18 mouse cellular contexts compared by ENCODE assay signal in genomic region chr6:146825487-146825773, GRCm38 (mm10). TPM values are rescaled to one million over a fixed set of nuclear protein-coding genes. Genes with fewer than 3 reads are reported as not detected.
DNase-seq lines count a peak whose midpoint lies in the region; ATAC-seq and TF ChIP-seq lines count a peak whose summit lies in the region.
"Had no signal": no experiment of that assay in that cellular context is flagged by ENCODE, and none has a peak within 500 bp of the region (broad histone marks: within the 10 kb centered on the region; RNA-seq: fewer than 3 reads in every experiment).

No protein-coding gene starts in this region.

- H3K4me2 ChIP-seq in forebrain, embryonic 11.5 days (ENCODE audit: low read depth, low read length, severe bottlenecking): no peak overlapping the region
- H3K4me2 ChIP-seq in liver, embryonic 11.5 days: no peak overlapping the region
- H3K4me2 ChIP-seq in forebrain, embryonic 14.5 days (ENCODE audit: low read length): no peak overlapping the region
- H3K4me2 ChIP-seq: embryonic facial prominence, embryonic 15.5 days had no signal

- ATAC-seq in forebrain, embryonic 11.5 days (replicated peaks; ENCODE audit: low FRiP score): peak; percentile 31; the same call in 1 of the 2 replicates
- peak; percentile 20; the same call in 1 of the 2 replicates for ATAC-seq in liver, embryonic 11.5 days (replicated peaks; ENCODE audit: low FRiP score)
- 0 out of 2 replicates have a peak, but pooled peaks have one; percentile 5 for ATAC-seq in forebrain, embryonic 14.5 days

- H3K9ac ChIP-seq in forebrain, embryonic 11.5 days (ENCODE audit: low read length): no peak overlapping the region
- no peak overlapping the region for H3K9ac ChIP-seq in liver, embryonic 11.5 days (ENCODE audit: low read depth, low read length)
- H3K9ac ChIP-seq in forebrain, embryonic 14.5 days (ENCODE audit: low read length): no peak overlapping the region
- H3K9ac ChIP-seq: embryonic facial prominence, embryonic 15.5 days had no signal

- no peaks in the 10 kb centered on the region for H3K4me1 ChIP-seq in forebrain, embryonic 11.5 days (replicated peaks; ENCODE audit: control insufficient read depth, insufficient read depth, low read length)
- no peaks in the 10 kb centered on the region for H3K4me1 ChIP-seq in forebrain, embryonic 10.5 days
- H3K4me1 ChIP-seq in liver, embryonic 11.5 days (replicated peaks; ENCODE audit: control insufficient read depth, insufficient read depth, low read length): no peaks in the 10 kb centered on the region
- H3K4me1 ChIP-seq in forebrain, embryonic 14.5 days (ENCODE audit: control insufficient read depth, insufficient read depth, low read length): no peaks in the 10 kb centered on the region
- H3K4me1 ChIP-seq: embryonic facial prominence, embryonic 15.5 days had no signal

- no peaks in the 10 kb centered on the region for H3K9me3 ChIP-seq in forebrain, embryonic 11.5 days (ENCODE audit: control insufficient read depth, low read length)
- no peaks in the 10 kb centered on the region for H3K9me3 ChIP-seq in forebrain, embryonic 10.5 days
- H3K9me3 ChIP-seq in liver, embryonic 11.5 days (ENCODE audit: control insufficient read depth, low read length): no peaks in the 10 kb centered on the region
- no peaks in the 10 kb centered on the region for H3K9me3 ChIP-seq in forebrain, embryonic 14.5 days (replicated peaks; ENCODE audit: control insufficient read depth, low read length)
- H3K9me3 ChIP-seq: embryonic facial prominence, embryonic 15.5 days had no signal

- H3K36me3 ChIP-seq in forebrain, embryonic 11.5 days (ENCODE audit: control insufficient read depth, insufficient read depth, low read length): no peaks in the 10 kb centered on the region
- H3K36me3 ChIP-seq in forebrain, embryonic 10.5 days (replicated peaks): no peaks in the 10 kb centered on the region
- H3K36me3 ChIP-seq in liver, embryonic 11.5 days (ENCODE audit: control insufficient read depth, insufficient read depth, low read length): no peaks in the 10 kb centered on the region
- H3K36me3 ChIP-seq in forebrain, embryonic 14.5 days (ENCODE audit: control insufficient read depth, insufficient read depth, low read length): no peaks in the 10 kb centered on the region

- no peak for DNase-seq in forebrain, embryonic 11.5 days (ENCODE audit: low spot score)
- DNase-seq in forebrain, embryonic 10.5 days (ENCODE audit: extremely low spot score, low spot score): no peak
- DNase-seq in liver, embryonic 11.5 days (ENCODE audit: low spot score): no peak
- no peak for DNase-seq in liver
- no peak for DNase-seq in forebrain, embryonic 14.5 days (ENCODE audit: low spot score)
- peak; percentile 2 for DNase-seq in naive thymus-derived CD4-positive, alpha-beta T cell, adult 2 months (ENCODE audit: low read depth)
- no peak for DNase-seq in left cerebral cortex, adult 2 months (ENCODE audit: extremely low spot score in 1 of 2, low spot score in 2 of 2)

- 70% methylated on average over 1 of the region's 1 CpGs for WGBS in forebrain, embryonic 11.5 days
- 69% methylated on average over 1 of the region's 1 CpGs for WGBS in forebrain, embryonic 10.5 days
- 74% methylated on average over 1 of the region's 1 CpGs for WGBS in liver, embryonic 11.5 days
- 81% methylated on average over 1 of the region's 1 CpGs for WGBS in forebrain, embryonic 14.5 days

- no peak overlapping the region for H3K4me3 ChIP-seq in forebrain, embryonic 11.5 days (ENCODE audit: low read depth, low read length)
- no peak overlapping the region for H3K4me3 ChIP-seq in forebrain, embryonic 10.5 days
- H3K4me3 ChIP-seq in liver, embryonic 11.5 days (ENCODE audit: low read depth, low read length): no peak overlapping the region
- H3K4me3 ChIP-seq in forebrain, embryonic 14.5 days (ENCODE audit: low read depth, low read length): no peak overlapping the region
- no peak overlapping the region for H3K4me3 ChIP-seq in left cerebral cortex, adult 2 months
- H3K4me3 ChIP-seq: embryonic facial prominence, embryonic 15.5 days had no signal

- no peaks in the 10 kb centered on the region for H3K27me3 ChIP-seq in forebrain, embryonic 11.5 days (ENCODE audit: control insufficient read depth, insufficient read depth, low read length)
- no peaks in the 10 kb centered on the region for H3K27me3 ChIP-seq in forebrain, embryonic 10.5 days (ENCODE audit: poor library complexity, severe bottlenecking)
- no peaks in the 10 kb centered on the region for H3K27me3 ChIP-seq in liver, embryonic 11.5 days (replicated peaks; ENCODE audit: control insufficient read depth, insufficient read depth, low read length)
- H3K27me3 ChIP-seq in forebrain, embryonic 14.5 days (replicated peaks; ENCODE audit: control insufficient read depth, insufficient read depth, low read length): no peaks in the 10 kb centered on the region
- H3K27me3 ChIP-seq: embryonic facial prominence, embryonic 15.5 days; Patski had no signal

- TF ChIP-seq CTCF in left cerebral cortex, adult 2 months (IDR thresholded peaks at IDR 0.05): no peak

- intact Hi-C loops in left cerebral cortex, adult 2 months (cut with DNase I): loop anchor here (2.0 to 10.0 kb wide), 4 partner anchors 139 to 1129 kb away; no protein-coding TSS in a partner anchor

- no peak overlapping the region for H3K27ac ChIP-seq in forebrain, embryonic 11.5 days (ENCODE audit: low read depth, low read length)
- no peak overlapping the region for H3K27ac ChIP-seq in forebrain, embryonic 10.5 days
- H3K27ac ChIP-seq in liver, embryonic 11.5 days (ENCODE audit: low read depth, low read length): no peak overlapping the region
- no peak overlapping the region for H3K27ac ChIP-seq in forebrain, embryonic 14.5 days (ENCODE audit: low read depth, low read length)
- no peak overlapping the region for H3K27ac ChIP-seq in left cerebral cortex, adult 2 months
- H3K27ac ChIP-seq: embryonic facial prominence, embryonic 15.5 days had no signal

RNA-seq across cellular contexts. Expression of gene Smco2, which starts 24.5 kb away (rescaled TPM):
- not detected in 2 replicates for polyA plus RNA-seq in forebrain, embryonic 11.5 days (2014; fragmentation: Nextera tagmentation; extraction: Ambion mirVana)
- not detected in 2 replicates for polyA plus RNA-seq in forebrain, embryonic 10.5 days (2016; fragmentation: Nextera tagmentation; extraction: Ambion mirVana)
- not detected in 2 replicates for polyA plus RNA-seq in liver, embryonic 11.5 days (2014; fragmentation: Nextera tagmentation; extraction: Ambion mirVana)
- polyA plus RNA-seq in forebrain, embryonic 14.5 days (2014; fragmentation: Nextera tagmentation; extraction: Ambion mirVana): not detected in 2 replicates
- total RNA-seq in left cerebral cortex, adult 2 months (2021): not detected
- total RNA-seq: adrenal gland, postnatal 14 days; ES-E14; gastrocnemius, adult 18-20 months; gastrocnemius, postnatal 4 days; left cerebral cortex, adult 18-20 months; left cerebral cortex, postnatal 4 days; liver, adult 2 months had no signal
- polyA plus RNA-seq: CD4-positive, CD25-positive, alpha-beta regulatory T cell, adult 4 months; embryonic facial prominence, embryonic 15.5 days; Patski; small intestine, adult 2 months had no signal

RNA-seq across cellular contexts. Expression of gene Arntl2, which starts 29.6 kb away (rescaled TPM):
- polyA plus RNA-seq in forebrain, embryonic 11.5 days (2014; fragmentation: Nextera tagmentation; extraction: Ambion mirVana): 0.86 and 1.3 TPM in 2 replicates
- 1.4 and 2.2 TPM in 2 replicates for polyA plus RNA-seq in forebrain, embryonic 10.5 days (2016; fragmentation: Nextera tagmentation; extraction: Ambion mirVana)
- polyA plus RNA-seq in liver, embryonic 11.5 days (2014; fragmentation: Nextera tagmentation; extraction: Ambion mirVana): 0.70 and 0.88 TPM in 2 replicates
- 0.59 and 1.0 TPM in 2 replicates for polyA plus RNA-seq in forebrain, embryonic 14.5 days (2014; fragmentation: Nextera tagmentation; extraction: Ambion mirVana)
- 10 to 100 TPM in 1 of 2 experiments, 1 to 10 TPM in 1; 8.2 to 10.2 TPM for total RNA-seq in left cerebral cortex, adult 2 months (2021)
